Mouse (Mus musculus) C2C12 (cell line): ENCODE measurements at regions not wholly inside any gene's neighbourhood (a gene's known extent, or its start where the extent isn't known, plus 50 kb on each side); places are given as distances from the start of the nearest gene placed in this dataset.

Experiments
- CTCF ChIP-seq: IDR thresholded peaks from one replicate; pipeline ENCODE4 v1.5.1; 2011; ENCODE audit not compliant: control insufficient read depth, insufficient read depth, insufficient read length
- MAX ChIP-seq: IDR thresholded peaks from one replicate; pipeline ENCODE4 v1.6.1; 2011; ENCODE audit warnings: mild to moderate bottlenecking, control low read depth

- TF ChIP-seq CTCF, result no peak
- no peak for TF ChIP-seq MAX
Measured at GRCm38 (mm10) chr2:78268705-78269104, 322.5 kb upstream of the Cwc22 start.
